Mouse (Mus musculus) activated CD4-positive, CD25-positive, alpha-beta regulatory T cell, adult 9 weeks (primary cell): Measurements from ENCODE around the gene Dgkq. TPM values are rescaled to one million over a fixed set of nuclear protein-coding genes. Genes with fewer than 3 reads are reported as not detected.

Experiments used
- polyA plus RNA-seq: library from polyadenylated mRNA; unstranded; fragments of 100-300 nt; shearing (Covaris generic); gene quantifications from one replicate; pipeline ENCODE4 v1.2.1, GENCODE M21; 2017

The Dgkq gene
- polyA plus RNA-seq, result 15.6 TPM

GRCm38 (mm10) chr5:108668977-108669936, at the start of gene Dgkq:
Gene Dgkq, minus strand, starts transcription at chr5:108669672.

GRCm38 (mm10) chr5:108692271-108692670, 22.8 kb upstream of the Dgkq start, which contains the start of gene Fgfrl1:
Gene Fgfrl1, plus strand, starts transcription at chr5:108692382.

DNA sequence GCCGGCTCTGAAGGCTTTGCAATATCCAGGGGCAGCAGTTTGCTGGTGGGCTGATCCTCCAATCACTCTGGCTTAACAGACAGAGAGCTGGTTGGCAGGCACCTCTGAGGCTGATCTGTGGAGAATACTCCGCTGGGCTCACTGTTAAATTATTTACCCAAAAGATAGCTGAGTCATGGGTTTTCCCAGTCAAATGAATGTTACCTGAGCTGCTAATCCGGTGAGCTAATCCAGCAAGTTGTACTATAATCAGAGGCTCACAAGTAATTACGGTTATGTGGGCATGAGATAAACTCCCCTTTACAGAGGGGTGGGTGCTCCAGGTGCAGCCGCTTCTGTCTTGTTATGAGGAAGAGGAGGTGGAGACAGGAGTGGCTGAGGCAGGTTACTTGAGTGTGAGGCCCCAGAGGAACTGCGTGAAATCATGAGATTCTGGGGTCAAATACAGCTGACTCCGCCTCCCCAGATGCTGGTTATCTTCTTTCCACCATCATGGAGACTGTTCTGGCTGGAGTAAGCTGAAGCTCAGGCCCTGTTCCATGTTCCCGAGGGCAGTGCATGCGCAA, 5.9 kb upstream of the Dgkq start, which contains the start of gene Slc26a1:
Gene Slc26a1, minus strand, starts transcription at position 319 of the 566 bp plus-strand sequence.

DNA sequence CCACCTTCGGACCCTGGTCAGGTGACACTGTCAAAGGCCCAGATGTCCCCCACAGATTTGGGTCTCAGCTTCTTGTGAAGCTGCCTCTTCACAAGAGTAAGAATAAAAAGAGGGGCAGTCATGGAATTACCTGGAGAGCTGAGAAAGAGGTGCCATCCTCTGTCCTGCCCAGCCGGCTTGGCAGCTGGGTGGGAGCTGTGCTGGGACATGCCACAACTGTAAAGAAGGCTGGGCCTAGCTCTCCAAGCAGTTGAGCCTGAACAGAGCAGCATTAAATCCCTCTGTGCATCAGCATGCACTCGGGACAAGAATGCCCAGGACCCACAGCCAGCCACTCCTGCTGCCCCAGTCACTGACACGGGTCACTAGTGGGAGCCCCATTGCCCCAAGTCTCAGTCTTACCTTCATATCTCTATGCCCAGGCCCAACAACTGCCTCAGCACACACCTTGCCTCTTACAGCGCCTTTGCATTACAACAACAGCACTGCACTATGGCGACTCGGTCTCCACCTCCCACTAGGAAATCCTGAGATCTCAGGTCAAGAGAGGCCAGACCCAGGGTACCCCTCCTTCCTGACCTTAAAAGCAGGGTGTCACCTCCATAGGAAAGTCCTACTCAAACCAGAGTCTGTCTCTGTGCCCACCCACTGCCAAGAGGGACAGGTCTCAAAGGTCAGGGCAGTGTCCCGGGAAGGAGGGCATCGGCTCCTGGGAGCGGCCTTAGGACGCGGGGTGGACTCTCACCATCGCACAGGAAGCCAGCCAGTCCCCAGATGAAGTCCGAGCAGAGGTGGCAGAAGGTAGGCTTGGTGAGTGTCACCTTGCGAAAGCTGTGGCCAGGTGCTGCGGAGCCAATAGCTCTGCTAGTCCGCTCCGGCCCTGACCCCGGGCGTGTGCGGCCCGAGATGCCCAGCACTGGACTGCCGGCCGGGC, 9.5 kb downstream of the Dgkq start, which contains the start of gene Idua:
Gene Idua, plus strand, starts transcription at position 634 of the 934 bp plus-strand sequence.

DNA sequence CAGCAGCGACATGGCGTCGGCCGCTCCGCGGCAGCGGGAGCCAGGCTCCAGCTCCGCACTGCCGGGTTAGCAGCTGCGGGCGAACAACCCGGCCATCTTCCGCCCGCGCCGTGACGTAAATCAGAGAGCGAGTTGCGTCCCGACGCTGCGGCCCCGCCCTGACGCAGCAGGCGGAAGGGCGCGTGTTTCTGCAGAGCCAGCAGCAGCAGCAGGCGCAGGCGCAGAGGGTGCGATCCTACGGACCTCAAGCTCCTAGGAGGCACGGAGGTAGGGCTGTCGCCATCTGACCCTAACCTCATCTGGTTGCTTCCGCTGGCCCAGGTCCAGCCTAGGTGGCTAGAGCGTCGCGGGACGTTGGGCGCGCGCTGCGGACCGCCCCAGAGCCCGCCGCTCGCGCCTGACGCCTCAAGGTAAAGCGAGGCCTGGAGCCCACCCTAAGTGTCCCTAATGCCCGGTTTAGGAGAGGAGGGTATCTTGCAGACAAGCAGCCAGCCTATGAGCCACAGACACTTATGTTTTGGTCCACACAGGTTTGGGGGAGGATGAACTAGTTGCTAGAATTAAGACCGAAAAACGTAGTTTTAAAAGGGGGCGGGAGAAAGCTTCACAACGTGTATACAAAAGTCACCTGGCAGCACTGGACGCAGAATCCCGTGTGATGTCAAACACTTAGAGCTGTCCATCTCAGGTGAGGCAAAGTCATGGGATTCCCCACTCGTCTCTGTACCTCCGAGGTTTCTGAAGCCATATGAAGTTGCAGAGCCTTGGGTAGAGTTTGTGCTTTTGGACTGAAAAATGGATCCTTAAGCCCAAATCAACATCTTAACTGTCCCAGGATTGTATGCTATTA, 39.6 kb downstream of the Dgkq start, which contains the start of the genes Gak and Tmem175:
Gene Gak, minus strand, starts transcription at position 122 of the 850 bp plus-strand sequence.
Gene Tmem175, plus strand, starts transcription at position 137 of the 850 bp plus-strand sequence.

Other genes with a start within 250 kb of the Dgkq start
- gene Atp5k, start 235.2 kb downstream of the Dgkq start, polyA plus RNA-seq, result 197 TPM
- not detected for gene Mfsd7a, start 220.8 kb downstream of the Dgkq start, polyA plus RNA-seq
- gene Pcgf3, start 208.4 kb downstream of the Dgkq start, polyA plus RNA-seq, result 16.6 TPM
- not detected for gene Cplx1, start 119.6 kb downstream of the Dgkq start, polyA plus RNA-seq
- gene Gak, start 39.9 kb downstream of the Dgkq start, polyA plus RNA-seq, result 153 TPM
- 42.7 TPM for gene Tmem175, start 39.9 kb downstream of the Dgkq start, polyA plus RNA-seq
- 50.5 TPM for gene Idua, start 9.3 kb downstream of the Dgkq start, polyA plus RNA-seq
- gene Slc26a1, start 5.9 kb upstream of the Dgkq start, polyA plus RNA-seq, result 0.12 TPM
- not detected for gene Fgfrl1, start 22.7 kb upstream of the Dgkq start, polyA plus RNA-seq
- not detected for gene Rnf212, start 105.3 kb upstream of the Dgkq start, polyA plus RNA-seq
- gene Tmed11, start 125.7 kb upstream of the Dgkq start, polyA plus RNA-seq, result not detected
- not detected for gene Vmn2r8, start 139.2 kb upstream of the Dgkq start, polyA plus RNA-seq
- gene Vmn2r9, start 182.9 kb upstream of the Dgkq start, polyA plus RNA-seq, result not detected